Mouse (Mus musculus) hindbrain, embryonic 11.5 days (tissue): ENCODE measurements around the gene Tfpt. TPM values are rescaled to one million over a fixed set of nuclear protein-coding genes. Genes with fewer than 3 reads are reported as not detected.
A peak's percentile ranks its signal among the peaks of the same experiment; 100 is the strongest.

ENCODE experiments used
- ATAC-seq: fragments of 200-750 bp; cut with Nextera tagmentation; 2 replicates; pipeline ENCODE4 v1.8.0; 2017; ENCODE audit warnings: mild to moderate bottlenecking, moderate TSS enrichment, moderate library complexity; ENCODE audit not compliant: low FRiP score
- DNase-seq: peaks from one replicate; pipeline ENCODE4 v3.0.0-alpha.2; 2015; ENCODE audit warnings: low spot score
- H3K27ac ChIP-seq: fragments of 300-500 bp; sonication (generic); 2 replicates; pipeline ENCODE4 v1.5.1; 2014; ENCODE audit warnings: mild to moderate bottlenecking, low read depth, low read length
- H3K27me3 ChIP-seq: fragments of 300-500 bp; sonication (generic); 2 replicates; pipeline ENCODE4 v1.6.1; 2014; ENCODE audit warnings: mild to moderate bottlenecking, low read length, moderate library complexity, mixed read lengths; ENCODE audit not compliant: control insufficient read depth, insufficient read depth
- H3K36me3 ChIP-seq: fragments of 300-500 bp; sonication (generic); 2 replicates; pipeline ENCODE4 v1.6.1; 2014; ENCODE audit warnings: mild to moderate bottlenecking, low read length, moderate library complexity, mixed read lengths; ENCODE audit not compliant: control insufficient read depth, insufficient read depth
- H3K4me1 ChIP-seq: fragments of 300-500 bp; sonication (generic); replicated peaks from 2 replicates; pipeline ENCODE4 v1.6.1; 2014; ENCODE audit warnings: low read length, mixed read lengths; ENCODE audit not compliant: control insufficient read depth, insufficient read depth
- H3K4me2 ChIP-seq: fragments of 300-500 bp; sonication (generic); replicated peaks from 2 replicates; pipeline ENCODE4 v1.6.1; 2014; ENCODE audit warnings: mild to moderate bottlenecking, low read depth, low read length
- H3K4me3 ChIP-seq: fragments of 300-500 bp; sonication (generic); 2 replicates; pipeline ENCODE4 v1.5.1; 2014; ENCODE audit warnings: low read depth, low read length
- H3K9ac ChIP-seq: fragments of 300-500 bp; sonication (generic); 2 replicates; pipeline ENCODE4 v1.6.1; 2014; ENCODE audit warnings: low read depth, low read length
- H3K9me3 ChIP-seq: fragments of 300-500 bp; sonication (generic); 2 replicates; pipeline ENCODE4 v1.6.1; 2016; ENCODE audit warnings: low read length; ENCODE audit not compliant: control insufficient read depth
- WGBS: fragments of 180-500 bp; shearing (Covaris S2); extraction: QIAGEN DNeasy Blood & Tissue Kit; methylation state at CpG from one replicate; pipeline ENCODE4 v1.1.7; 2014; 5-methylcytosine and 5-hydroxymethylcytosine counted together
- polyA plus RNA-seq: library from polyadenylated mRNA; unstranded; fragments of >200 nt; fragmentation: Nextera tagmentation; extraction: Ambion mirVana; gene quantifications from 2 replicates; pipeline ENCODE4 v1.2.1, GENCODE M21; 2014

The Tfpt gene
- 28.5 and 28.9 TPM in 2 replicates for polyA plus RNA-seq

- H3K36me3 ChIP-seq: 0 out of 2 replicates have a peak, but pooled peaks cover 6% of the 10 kb centered on the region
- no peaks in the 10 kb centered on the region for H3K4me1 ChIP-seq
- peak within 1 kb of the TSS; percentile 79 for H3K9ac ChIP-seq
- H3K27me3 ChIP-seq: no peaks in the 10 kb centered on the region
- DNase-seq (peak; percentile 93), ATAC-seq (peak; percentile 92)
- 2% methylated on average over 47 of the region's 47 CpGs for WGBS
- no peaks in the 10 kb centered on the region for H3K9me3 ChIP-seq
- H3K4me2 ChIP-seq: peak within 1 kb of the TSS; percentile 59
- 0 out of 2 replicates have a peak within 1 kb of the TSS, but pooled peaks have one; percentile 36 for H3K27ac ChIP-seq
- peak within 1 kb of the TSS; percentile 74 for H3K4me3 ChIP-seq
Observed at GRCm38 (mm10) chr7:3629543-3630477, at the start of gene Tfpt, which contains the start of gene Prpf31. Tfpt (minus strand) TSS chr7:3629929. Prpf31 (plus strand) TSS chr7:3629985.

GRCm38 (mm10) chr7:3677342-3677741 is 47.6 kb upstream of the Tfpt start, which contains the start of gene Tmc4:
Tmc4 (minus strand) TSS chr7:3677553.
- Histone ChIP-seq H3K4me3 (no peak within 1 kb of the TSS), H3K4me1 (no peaks in the 10 kb centered on the region), H3K9ac (no peak within 1 kb of the TSS), H3K9me3 (no peaks in the 10 kb centered on the region), H3K27ac (no peak within 1 kb of the TSS), H3K27me3 (no peaks in the 10 kb centered on the region), H3K36me3 (0 out of 2 replicates have a peak, but pooled peaks cover 3% of the 10 kb centered on the region), H3K4me2 (no peak within 1 kb of the TSS)
- 46% methylated on average over 9 of the region's 9 CpGs for WGBS
- no peak for ATAC-seq
- DNase-seq: no peak

DNA sequence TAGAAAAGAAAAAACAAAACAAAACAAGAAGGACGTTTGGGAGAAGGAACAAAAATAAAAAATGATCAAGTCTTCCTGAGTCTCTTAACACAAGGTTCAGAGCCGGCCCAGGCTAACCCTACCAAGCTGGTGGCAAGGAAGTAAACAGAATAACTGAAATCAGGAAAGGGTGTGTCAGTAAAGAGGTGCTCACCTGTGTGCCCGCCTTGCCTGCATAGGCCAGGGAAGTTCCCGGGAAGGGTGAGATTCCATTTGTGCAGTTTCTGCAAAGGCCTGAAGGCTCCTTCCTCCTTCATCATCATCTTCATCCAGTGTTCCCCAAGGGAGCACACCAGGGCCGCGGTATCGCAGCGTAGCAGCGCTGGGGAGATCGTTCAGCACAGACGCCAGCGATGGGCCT is 46.6 kb upstream of the Tfpt start:
- WGBS: 86% methylated on average over 12 of the region's 12 CpGs
- no peaks in the 10 kb centered on the region for H3K9me3 ChIP-seq
- ATAC-seq (no peak), DNase-seq (no peak)
- no peak overlapping the region for H3K4me3 ChIP-seq
- no peak overlapping the region for H3K27ac ChIP-seq
- H3K27me3 ChIP-seq: no peaks in the 10 kb centered on the region
- H3K9ac ChIP-seq: no peak overlapping the region
- no peaks in the 10 kb centered on the region for H3K4me1 ChIP-seq
- no peaks in the 10 kb centered on the region for H3K36me3 ChIP-seq
- H3K4me2 ChIP-seq: no peak overlapping the region

- Histone ChIP-seq H3K27me3 (no peaks in the 10 kb centered on the region), H3K4me1 (no peaks in the 10 kb centered on the region), H3K27ac (no peak overlapping the region), H3K9ac (no peak overlapping the region), H3K4me3 (no peak overlapping the region), H3K9me3 (no peaks in the 10 kb centered on the region), H3K36me3 (no peaks in the 10 kb centered on the region), H3K4me2 (no peak overlapping the region)
- DNase-seq (no peak), ATAC-seq (no peak)
- 77% methylated on average over 3 of the region's 3 CpGs for whole genome bisulfite sequencing
Observed at GRCm38 (mm10) chr7:3675228-3675548, 45.5 kb upstream of the Tfpt start.

DNA sequence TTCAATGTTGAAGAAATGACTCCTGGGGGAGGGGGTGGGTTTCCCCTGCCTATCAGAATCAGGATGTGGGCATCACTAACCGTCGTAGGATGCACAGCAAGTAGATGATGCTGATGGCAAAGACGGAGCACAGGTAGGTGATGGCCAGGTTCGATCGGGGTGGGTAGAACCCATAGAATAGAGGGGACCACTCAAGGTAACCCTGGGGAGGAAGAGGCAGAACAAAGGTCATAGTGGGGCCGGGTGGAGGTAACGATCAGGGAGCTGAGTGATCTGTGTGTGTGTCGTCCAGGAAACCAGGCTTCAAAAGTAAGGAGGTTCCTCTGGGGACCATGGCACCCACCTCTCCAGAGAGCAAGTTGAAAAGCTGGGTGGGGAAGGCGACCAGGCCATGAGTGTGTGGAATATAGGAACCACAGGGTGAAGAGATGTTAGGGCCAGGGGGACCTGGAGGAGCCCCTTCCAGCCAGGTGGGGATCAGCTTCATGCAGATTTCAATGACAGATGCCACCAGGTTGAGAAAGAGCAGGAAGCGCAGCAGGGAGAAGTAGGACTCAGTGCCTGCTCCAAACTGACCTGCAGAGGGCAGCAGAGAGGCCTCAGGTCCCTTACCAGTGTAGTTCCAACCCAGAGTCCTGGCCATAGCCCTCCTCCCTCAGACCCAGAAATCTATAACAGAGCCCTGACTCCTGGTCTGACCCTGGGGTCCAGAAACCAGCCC is 44.9 kb upstream of the Tfpt start:
- no peaks in the 10 kb centered on the region for H3K36me3 ChIP-seq
- no peaks in the 10 kb centered on the region for H3K4me1 ChIP-seq
- no peaks in the 10 kb centered on the region for H3K27me3 ChIP-seq
- no peak overlapping the region for H3K9ac ChIP-seq
- DNase-seq: peak; percentile 89
- H3K27ac ChIP-seq: no peak overlapping the region
- H3K9me3 ChIP-seq: no peaks in the 10 kb centered on the region
- H3K4me2 ChIP-seq: no peak overlapping the region
- H3K4me3 ChIP-seq: no peak overlapping the region
- peak; percentile 90 for ATAC-seq
- 70% methylated on average over 10 of the region's 10 CpGs for WGBS

- H3K9me3 ChIP-seq: no peaks in the 10 kb centered on the region
- peaks cover 5% of the 10 kb centered on the region; the same call in 1 of the 2 replicates for H3K36me3 ChIP-seq
- no peaks in the 10 kb centered on the region for H3K27me3 ChIP-seq
- ATAC-seq (no peak), DNase-seq (no peak)
- no peaks in the 10 kb centered on the region for H3K4me1 ChIP-seq
- WGBS: 20% methylated on average over 14 of the region's 14 CpGs
- H3K4me2 ChIP-seq: no peak overlapping the region
- no peak overlapping the region for H3K27ac ChIP-seq
- H3K9ac ChIP-seq: no peak overlapping the region
- no peak overlapping the region for H3K4me3 ChIP-seq
Observed at GRCm38 (mm10) chr7:3666921-3667391, 37.2 kb upstream of the Tfpt start.

- no peaks in the 10 kb centered on the region for H3K27me3 ChIP-seq
- peak within 1 kb of the TSS; percentile 66 for H3K9ac ChIP-seq
- peak within 1 kb of the TSS; percentile 42 for H3K4me2 ChIP-seq
- ATAC-seq: peak; percentile 99
- WGBS: 4% methylated on average over 45 of the region's 45 CpGs
- H3K9me3 ChIP-seq: no peaks in the 10 kb centered on the region
- peak; percentile 90 for DNase-seq
- H3K4me3 ChIP-seq: peak within 1 kb of the TSS; percentile 61
- peaks cover 5% of the 10 kb centered on the region for H3K36me3 ChIP-seq
- H3K27ac ChIP-seq: peak within 1 kb of the TSS; percentile 47; the same call in 1 of the 2 replicates
- no peaks in the 10 kb centered on the region for H3K4me1 ChIP-seq
Observed at GRCm38 (mm10) chr7:3665215-3666114, 35.7 kb upstream of the Tfpt start, which contains the start of gene Leng1. Leng1 (minus strand) TSS chr7:3665840.
